Mouse (Mus musculus): ENCODE results near the gene Lsamp. TPM values are rescaled to one million over a fixed set of nuclear protein-coding genes. Genes with fewer than 3 reads are reported as not detected.

Gene Lsamp
- polyA plus RNA-seq, 1 experiment = not detected

DNA sequence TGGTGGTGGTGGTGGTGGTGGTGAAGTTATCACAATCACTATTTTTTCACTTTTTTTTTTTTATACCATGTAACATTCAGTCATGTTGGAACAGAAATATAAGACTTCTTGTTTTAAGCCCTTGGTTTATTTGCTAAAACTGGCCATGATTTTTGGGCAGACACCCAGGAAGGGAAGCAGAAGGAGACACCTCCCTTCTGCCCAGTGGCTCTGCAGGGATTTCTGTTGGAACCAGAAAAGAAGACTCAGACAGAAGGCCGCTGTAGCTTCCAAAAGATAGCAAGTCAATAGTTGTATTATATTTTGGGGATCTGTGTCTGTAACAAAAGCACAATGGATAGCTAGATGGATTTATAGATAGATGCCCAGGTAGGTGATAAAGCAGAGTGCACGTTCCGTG lies 1691.6 kb downstream of the Lsamp start:
- Histone ChIP-seq H3K4me3 (ENCODE audit: low read depth, low read length) (no peak overlapping the region), H3K4me1 (ENCODE audit: control insufficient read depth, insufficient read depth, low read length) (no peaks in the 10 kb centered on the region), H3K9ac (ENCODE audit: low read depth, poor library complexity, severe bottlenecking) (no peak overlapping the region), H3K36me3 (ENCODE audit: control insufficient read depth, insufficient read depth, low read length, poor library complexity, severe bottlenecking) (no peaks in the 10 kb centered on the region), H3K27me3 (ENCODE audit: control insufficient read depth, insufficient read depth, low read length, poor library complexity, severe bottlenecking) (no peaks in the 10 kb centered on the region), H3K9me3 (replicated peaks; ENCODE audit: control insufficient read depth, insufficient read depth, low read length, poor library complexity, severe bottlenecking) (no peaks in the 10 kb centered on the region), H3K27ac (ENCODE audit: insufficient read depth, low read length) (no peak overlapping the region)
- TF ChIP-seq CTCF (IDR thresholded peaks at IDR 0.05; ENCODE audit: low read depth, low read length) = no peak
- no peak for TF ChIP-seq EP300 (IDR thresholded peaks at IDR 0.05; ENCODE audit: insufficient read depth, low read depth, low read length)
- TF ChIP-seq POLR2A (IDR thresholded peaks at IDR 0.05; ENCODE audit: insufficient read depth, low read length) = no peak

DNA sequence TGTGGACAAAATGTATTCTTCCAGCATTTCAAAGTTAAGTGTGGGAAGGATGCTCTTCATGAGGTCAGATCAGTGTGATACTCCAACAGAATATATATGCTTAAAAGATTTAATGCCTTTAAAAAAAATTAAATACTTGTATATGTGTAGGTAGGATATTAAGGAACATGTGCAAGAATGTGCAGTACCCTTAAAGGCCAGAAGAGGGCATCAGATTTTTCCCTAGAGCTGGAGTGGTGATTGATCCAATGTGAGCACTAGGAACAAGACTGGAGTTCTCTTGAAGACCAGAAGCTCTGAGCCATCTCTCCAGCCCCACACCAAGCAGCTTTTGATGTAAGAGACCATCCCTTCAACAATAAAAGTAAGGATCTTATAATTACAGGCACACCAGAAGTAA lies 1708.3 kb downstream of the Lsamp start:
- H3K36me3 ChIP-seq (ENCODE audit: control insufficient read depth, insufficient read depth, low read length, poor library complexity, severe bottlenecking) = no peaks in the 10 kb centered on the region
- no peak overlapping the region for H3K27ac ChIP-seq (ENCODE audit: insufficient read depth, low read length)
- no peak overlapping the region for H3K4me3 ChIP-seq (ENCODE audit: low read depth, low read length)
- H3K4me1 ChIP-seq (ENCODE audit: control insufficient read depth, insufficient read depth, low read length) = no peaks in the 10 kb centered on the region
- no peaks in the 10 kb centered on the region for H3K9me3 ChIP-seq (replicated peaks; ENCODE audit: control insufficient read depth, insufficient read depth, low read length, poor library complexity, severe bottlenecking)
- no peak for TF ChIP-seq CTCF (IDR thresholded peaks at IDR 0.05; ENCODE audit: low read depth, low read length)
- H3K27me3 ChIP-seq (ENCODE audit: control insufficient read depth, insufficient read depth, low read length, poor library complexity, severe bottlenecking) = no peaks in the 10 kb centered on the region
- H3K9ac ChIP-seq (ENCODE audit: low read depth, poor library complexity, severe bottlenecking) = no peak overlapping the region

DNA sequence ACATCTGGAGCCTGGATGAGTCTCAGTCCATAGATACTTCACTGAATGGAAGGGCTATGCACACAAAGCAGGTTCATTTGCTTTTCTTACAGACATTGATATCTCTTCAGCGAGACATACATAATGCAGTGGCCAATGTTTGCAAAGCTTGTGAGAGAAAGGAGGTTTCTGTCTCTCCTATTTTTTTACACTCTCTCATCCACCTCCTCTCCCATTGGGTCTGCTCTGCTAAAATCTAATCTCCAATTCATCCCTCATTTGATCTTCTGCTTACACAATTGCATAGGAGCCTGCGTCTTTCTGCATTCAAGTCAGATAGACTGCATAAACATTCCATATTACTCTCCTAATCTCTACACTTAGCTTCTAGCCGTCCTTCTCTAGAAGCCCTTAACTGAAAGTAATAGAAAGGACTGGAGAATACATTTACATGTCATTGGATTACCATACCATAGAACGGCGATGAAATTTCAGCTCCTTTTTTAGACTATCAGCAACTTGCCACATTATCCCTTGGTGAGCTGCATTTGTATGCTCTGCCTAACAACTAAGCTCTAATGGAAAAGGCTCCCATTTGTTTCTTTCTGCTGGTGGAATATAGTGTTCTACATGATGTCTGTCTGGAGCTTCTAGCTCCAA lies 1717.7 kb downstream of the Lsamp start:
- Histone ChIP-seq H3K4me1 (ENCODE audit: control insufficient read depth, insufficient read depth, low read length) (no peaks in the 10 kb centered on the region), H3K27me3 (ENCODE audit: control insufficient read depth, insufficient read depth, low read length, poor library complexity, severe bottlenecking) (no peaks in the 10 kb centered on the region), H3K27ac (ENCODE audit: insufficient read depth, low read length) (no peak overlapping the region), H3K9me3 (replicated peaks; ENCODE audit: control insufficient read depth, insufficient read depth, low read length, poor library complexity, severe bottlenecking) (no peaks in the 10 kb centered on the region), H3K36me3 (ENCODE audit: control insufficient read depth, insufficient read depth, low read length, poor library complexity, severe bottlenecking) (no peaks in the 10 kb centered on the region), H3K9ac (ENCODE audit: low read depth, poor library complexity, severe bottlenecking) (no peak overlapping the region), H3K4me3 (ENCODE audit: low read depth, low read length) (no peak overlapping the region)
- no peak for TF ChIP-seq EP300 (IDR thresholded peaks at IDR 0.05; ENCODE audit: insufficient read depth, low read depth, low read length)
- no peak for TF ChIP-seq CTCF (IDR thresholded peaks at IDR 0.05; ENCODE audit: low read depth, low read length)
- TF ChIP-seq POLR2A (IDR thresholded peaks at IDR 0.05; ENCODE audit: insufficient read depth, low read length) = no peak

DNA sequence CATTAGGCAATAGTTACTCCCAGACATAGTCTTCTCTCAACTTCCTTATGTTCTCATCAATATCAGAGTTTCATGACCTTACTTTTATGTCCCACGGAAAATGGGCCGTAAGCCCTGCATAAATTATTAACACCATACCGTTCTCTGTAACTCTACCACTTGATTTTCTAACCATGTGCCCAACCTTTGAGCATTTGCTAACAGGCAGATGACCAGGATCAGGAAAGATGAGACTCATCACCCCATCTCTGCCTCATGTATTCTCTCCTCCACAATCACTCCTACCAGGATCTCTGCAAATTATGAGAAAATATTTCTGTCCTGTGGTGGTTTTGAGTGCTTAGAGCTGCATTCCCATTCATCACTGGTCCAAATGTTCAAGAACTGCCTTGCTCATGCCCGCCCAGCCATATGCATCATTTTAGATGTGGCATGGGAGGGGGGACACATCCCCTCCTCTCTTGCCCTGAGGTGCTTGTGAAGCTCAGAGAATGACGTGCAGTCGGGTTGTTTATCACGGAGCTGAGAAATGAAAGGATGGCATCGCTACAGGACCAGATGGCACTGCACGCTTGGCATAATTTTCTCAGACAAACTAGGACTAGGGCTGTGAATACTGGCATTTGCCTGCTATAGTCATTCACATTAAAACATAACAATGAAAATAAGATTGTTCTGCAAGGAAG lies 1744.9 kb downstream of the Lsamp start:
- Histone ChIP-seq H3K4me3 (ENCODE audit: low read depth, low read length) (no peak overlapping the region), H3K27me3 (ENCODE audit: control insufficient read depth, insufficient read depth, low read length, poor library complexity, severe bottlenecking) (no peaks in the 10 kb centered on the region), H3K4me1 (ENCODE audit: control insufficient read depth, insufficient read depth, low read length) (no peaks in the 10 kb centered on the region), H3K9ac (ENCODE audit: low read depth, poor library complexity, severe bottlenecking) (no peak overlapping the region), H3K9me3 (replicated peaks; ENCODE audit: control insufficient read depth, insufficient read depth, low read length, poor library complexity, severe bottlenecking) (no peaks in the 10 kb centered on the region), H3K27ac (ENCODE audit: insufficient read depth, low read length) (no peak overlapping the region), H3K36me3 (ENCODE audit: control insufficient read depth, insufficient read depth, low read length, poor library complexity, severe bottlenecking) (no peaks in the 10 kb centered on the region)
- TF ChIP-seq CTCF (IDR thresholded peaks at IDR 0.05; ENCODE audit: low read depth, low read length) (no peak), EP300 (IDR thresholded peaks at IDR 0.05; ENCODE audit: insufficient read depth, low read depth, low read length) (no peak), POLR2A (IDR thresholded peaks at IDR 0.05; ENCODE audit: insufficient read depth, low read length) (no peak)

DNA sequence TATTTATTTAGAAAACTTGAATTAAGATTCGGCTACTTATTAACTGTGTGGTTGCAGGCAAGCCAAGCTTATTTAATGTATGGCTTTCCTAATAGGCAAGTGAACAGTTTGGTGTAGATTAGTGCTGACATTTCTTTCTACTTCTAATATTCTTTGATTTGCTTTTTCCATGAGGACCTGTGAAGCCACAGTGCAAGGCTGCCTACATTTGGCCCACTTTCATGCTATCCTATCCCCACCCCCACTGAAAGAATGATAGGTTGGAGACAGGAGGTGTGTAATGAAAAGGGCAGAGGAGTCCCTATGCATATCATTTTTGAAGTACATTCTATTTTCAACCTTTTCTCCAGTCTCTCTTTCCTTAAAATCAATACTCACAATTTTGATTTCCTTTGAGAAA lies 1745.8 kb downstream of the Lsamp start:
- TF ChIP-seq POLR2A (IDR thresholded peaks at IDR 0.05; ENCODE audit: insufficient read depth, low read length) (no peak), EP300 (IDR thresholded peaks at IDR 0.05; ENCODE audit: insufficient read depth, low read depth, low read length) (no peak), CTCF (IDR thresholded peaks at IDR 0.05; ENCODE audit: low read depth, low read length) (no peak)
- no peak overlapping the region for H3K9ac ChIP-seq (ENCODE audit: low read depth, poor library complexity, severe bottlenecking)
- no peaks in the 10 kb centered on the region for H3K27me3 ChIP-seq (ENCODE audit: control insufficient read depth, insufficient read depth, low read length, poor library complexity, severe bottlenecking)
- H3K27ac ChIP-seq (ENCODE audit: insufficient read depth, low read length) = no peak overlapping the region
- H3K4me1 ChIP-seq (ENCODE audit: control insufficient read depth, insufficient read depth, low read length) = no peaks in the 10 kb centered on the region
- H3K4me3 ChIP-seq (ENCODE audit: low read depth, low read length) = no peak overlapping the region
- no peaks in the 10 kb centered on the region for H3K36me3 ChIP-seq (ENCODE audit: control insufficient read depth, insufficient read depth, low read length, poor library complexity, severe bottlenecking)
- no peaks in the 10 kb centered on the region for H3K9me3 ChIP-seq (replicated peaks; ENCODE audit: control insufficient read depth, insufficient read depth, low read length, poor library complexity, severe bottlenecking)

DNA sequence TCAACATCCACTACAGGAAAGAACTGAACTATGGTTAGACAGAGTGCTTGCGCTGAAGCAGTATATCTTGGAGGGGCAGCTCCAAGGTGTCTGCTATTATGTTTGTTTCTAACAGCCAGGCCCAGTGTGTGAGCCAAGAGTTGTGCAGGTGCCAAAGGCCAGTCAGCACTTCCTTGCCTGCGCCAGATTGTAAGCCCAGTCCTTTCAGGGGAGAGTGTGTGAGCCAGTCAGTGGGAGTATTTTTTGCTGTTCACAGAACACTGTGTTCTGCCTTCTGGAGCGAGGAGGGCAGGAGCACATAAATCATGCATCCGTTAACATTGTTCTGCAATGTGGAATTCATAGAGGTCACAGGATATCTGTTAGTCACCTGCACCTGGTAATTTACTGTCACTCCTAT lies 1760.9 kb downstream of the Lsamp start:
- no peaks in the 10 kb centered on the region for H3K4me1 ChIP-seq (ENCODE audit: control insufficient read depth, insufficient read depth, low read length)
- H3K9ac ChIP-seq (ENCODE audit: low read depth, poor library complexity, severe bottlenecking) = no peak overlapping the region
- H3K27me3 ChIP-seq (ENCODE audit: control insufficient read depth, insufficient read depth, low read length, poor library complexity, severe bottlenecking) = no peaks in the 10 kb centered on the region
- no peak overlapping the region for H3K4me3 ChIP-seq (ENCODE audit: low read depth, low read length)
- TF ChIP-seq POLR2A (IDR thresholded peaks at IDR 0.05; ENCODE audit: insufficient read depth, low read length) = no peak
- H3K36me3 ChIP-seq (ENCODE audit: control insufficient read depth, insufficient read depth, low read length, poor library complexity, severe bottlenecking) = no peaks in the 10 kb centered on the region
- no peaks in the 10 kb centered on the region for H3K9me3 ChIP-seq (replicated peaks; ENCODE audit: control insufficient read depth, insufficient read depth, low read length, poor library complexity, severe bottlenecking)
- no peak overlapping the region for H3K27ac ChIP-seq (ENCODE audit: insufficient read depth, low read length)
